Mouse (Mus musculus): Measurements from ENCODE around the gene Usp32.

- no peak for TF ChIP-seq CTCF (IDR thresholded peaks at IDR 0.05; ENCODE audit: low read depth)
- TF ChIP-seq EP300 (optimal IDR thresholded peaks at IDR 0.05) = no peak
Measured at GRCm38 (mm10) chr11:84962536-84962935, 177.4 kb downstream of the Usp32 start.
